ENCODE assay signal across 27 mouse cellular contexts in the genomic region with DNA sequence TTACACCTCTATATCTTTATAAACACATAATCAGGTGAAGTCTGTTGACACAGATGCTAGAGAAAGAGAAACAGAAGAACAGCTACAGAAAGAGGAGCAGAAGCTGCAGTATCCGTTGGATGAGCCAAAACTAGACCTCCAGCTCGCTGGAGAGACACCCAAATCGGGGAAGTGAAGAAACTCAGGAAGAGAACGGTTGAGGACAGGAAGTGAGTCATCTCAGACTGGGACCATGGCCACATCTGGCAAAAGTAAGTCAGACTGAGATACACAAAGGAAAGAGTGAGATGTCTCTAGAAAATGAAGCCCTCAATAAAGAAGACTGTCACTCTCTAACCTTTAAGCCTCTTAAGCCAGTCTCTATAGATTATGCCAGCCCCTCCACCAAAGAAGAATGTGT.
DNase-seq lines count a peak whose midpoint lies in the region; ATAC-seq and TF ChIP-seq lines count a peak whose summit lies in the region.
"Had no signal": no experiment of that assay in that cellular context is flagged by ENCODE, and none has a peak within 500 bp of the region (broad histone marks: within the 10 kb centered on the region; RNA-seq: fewer than 3 reads in every experiment).

No protein-coding gene starts in this region.

- no peak for TF ChIP-seq EP300 in stomach, postnatal 0 days (optimal IDR thresholded peaks at IDR 0.05)

- 75% methylated on average over 4 of the region's 4 CpGs for WGBS in stomach, postnatal 0 days

- no peaks in the 10 kb centered on the region for H3K27me3 ChIP-seq in testis, adult 2 months (ENCODE audit: control insufficient read depth, insufficient read depth, low read length)
- H3K27me3 ChIP-seq in stomach, postnatal 0 days (ENCODE audit: control insufficient read depth, insufficient read depth, low read length): no peaks in the 10 kb centered on the region
- H3K27me3 ChIP-seq: embryonic facial prominence, embryonic 13.5 days; embryonic facial prominence, embryonic 15.5 days; forebrain, embryonic 12.5 days; forebrain, embryonic 15.5 days; Patski had no signal

- TF ChIP-seq POLR2A in testis, adult 2 months (IDR thresholded peaks at IDR 0.05; ENCODE audit: control insufficient read depth, low read depth, low read length): no peak
- TF ChIP-seq POLR2A in bone marrow macrophage, adult 2 months (IDR thresholded peaks at IDR 0.05; ENCODE audit: borderline replicate concordance, low read depth, low read length): no peak

- H3K9ac ChIP-seq in stomach, postnatal 0 days (ENCODE audit: low read length): no peak overlapping the region
- H3K9ac ChIP-seq: embryonic facial prominence, embryonic 13.5 days; embryonic facial prominence, embryonic 15.5 days; forebrain, embryonic 12.5 days; forebrain, embryonic 15.5 days; forebrain, postnatal 0 days had no signal

- H3K4me3 ChIP-seq in testis, adult 2 months (ENCODE audit: control insufficient read depth, low read depth, low read length): peak overlapping the region; percentile 82
- H3K4me3 ChIP-seq in bone marrow macrophage, adult 2 months (ENCODE audit: insufficient read depth, low read length): no peak overlapping the region
- H3K4me3 ChIP-seq in stomach, postnatal 0 days (ENCODE audit: low read depth, low read length): no peak overlapping the region
- H3K4me3 ChIP-seq: embryonic facial prominence, embryonic 13.5 days; embryonic facial prominence, embryonic 15.5 days; erythroblast, embryonic 14.5 days; forebrain, embryonic 10.5 days; forebrain, embryonic 12.5 days; forebrain, embryonic 15.5 days had no signal

- DNase-seq in testis, postnatal 14 days (ENCODE audit: low spot score): no peak
- DNase-seq in 416B (ENCODE audit: low read depth): peak; percentile 84
- no peak for DNase-seq in urinary bladder, adult 2 months (ENCODE audit: low spot score)
- DNase-seq in layer of hippocampus, postnatal 25 days (ENCODE audit: extremely low spot score in 1 of 2, low spot score in 1 of 2): no peak
- DNase-seq in stomach, postnatal 0 days (ENCODE audit: low spot score): no peak
- DNase-seq: adrenal gland, adult 8-10 months; adrenal gland, postnatal 14 days; adrenal gland, postnatal 36 days; cerebellum, adult 11 months; cerebellum, adult 18-20 months; cerebellum, adult 8-10 months; cerebellum, adult 9-11 months; cerebellum, postnatal 14 days; cerebellum, postnatal 36 days; embryo, embryonic 11 days; forebrain, postnatal 0 days had no signal

- no peaks in the 10 kb centered on the region for H3K36me3 ChIP-seq in testis, adult 2 months (ENCODE audit: control insufficient read depth, insufficient read depth, low read length)
- H3K36me3 ChIP-seq in stomach, postnatal 0 days (ENCODE audit: control insufficient read depth, insufficient read depth, low read length): no peaks in the 10 kb centered on the region
- H3K36me3 ChIP-seq: embryonic facial prominence, embryonic 13.5 days; embryonic facial prominence, embryonic 15.5 days; forebrain, embryonic 10.5 days; forebrain, embryonic 12.5 days; forebrain, embryonic 15.5 days had no signal

- no peak overlapping the region for H3K27ac ChIP-seq in testis, adult 2 months (ENCODE audit: control insufficient read depth, insufficient read depth, low read depth, low read length)
- peak overlapping the region; percentile 28 for H3K27ac ChIP-seq in bone marrow macrophage, adult 2 months (ENCODE audit: insufficient read depth, low read depth, low read length)
- H3K27ac ChIP-seq in stomach, postnatal 0 days (replicated peaks): no peak overlapping the region
- H3K27ac ChIP-seq: embryonic facial prominence, embryonic 13.5 days; embryonic facial prominence, embryonic 15.5 days; forebrain, embryonic 10.5 days; forebrain, embryonic 12.5 days; forebrain, embryonic 15.5 days had no signal

- ATAC-seq in megakaryocyte progenitor cell, adult 5-6 weeks (replicated peaks; ENCODE audit: poor library complexity): peak; percentile 81
- ATAC-seq in stomach, postnatal 0 days (ENCODE audit: low FRiP score, low TSS enrichment): no peak
- ATAC-seq: activated CD4-positive, CD25-positive, alpha-beta regulatory T cell, adult 4 months; forebrain, embryonic 15.5 days; forebrain, postnatal 0 days; Patski had no signal

- no peaks in the 10 kb centered on the region for H3K9me3 ChIP-seq in stomach, postnatal 0 days (ENCODE audit: control insufficient read depth, low read length)
- H3K9me3 ChIP-seq: embryonic facial prominence, embryonic 13.5 days; embryonic facial prominence, embryonic 15.5 days; forebrain, embryonic 10.5 days; forebrain, embryonic 12.5 days; forebrain, embryonic 15.5 days had no signal

- no peaks in the 10 kb centered on the region for H3K4me1 ChIP-seq in testis, adult 2 months (ENCODE audit: control insufficient read depth, insufficient read depth, low read length)
- H3K4me1 ChIP-seq in bone marrow macrophage, adult 2 months (ENCODE audit: control insufficient read depth, insufficient read depth, low read length): peaks cover 18% of the 10 kb centered on the region
- no peaks in the 10 kb centered on the region for H3K4me1 ChIP-seq in stomach, postnatal 0 days (replicated peaks; ENCODE audit: control insufficient read depth, insufficient read depth)
- H3K4me1 ChIP-seq: embryonic facial prominence, embryonic 13.5 days; embryonic facial prominence, embryonic 15.5 days; forebrain, embryonic 10.5 days; forebrain, embryonic 12.5 days; forebrain, embryonic 15.5 days had no signal

- H3K4me2 ChIP-seq in stomach, postnatal 0 days (replicated peaks; ENCODE audit: low read depth): no peak overlapping the region
- H3K4me2 ChIP-seq: embryonic facial prominence, embryonic 13.5 days; embryonic facial prominence, embryonic 15.5 days; forebrain, embryonic 12.5 days; forebrain, embryonic 15.5 days had no signal

- TF ChIP-seq CTCF in testis, adult 2 months (IDR thresholded peaks at IDR 0.05; ENCODE audit: control insufficient read depth, insufficient read depth, insufficient replicate concordance, low read depth, low read length): no peak
- TF ChIP-seq CTCF in bone marrow macrophage, adult 2 months (IDR thresholded peaks at IDR 0.05; ENCODE audit: low read depth, low read length): no peak
- TF ChIP-seq CTCF in stomach, postnatal 0 days (IDR thresholded peaks at IDR 0.05; ENCODE audit: low read depth): no peak
